ENCODE assay signal across 16 mouse cellular contexts in the genomic region with DNA sequence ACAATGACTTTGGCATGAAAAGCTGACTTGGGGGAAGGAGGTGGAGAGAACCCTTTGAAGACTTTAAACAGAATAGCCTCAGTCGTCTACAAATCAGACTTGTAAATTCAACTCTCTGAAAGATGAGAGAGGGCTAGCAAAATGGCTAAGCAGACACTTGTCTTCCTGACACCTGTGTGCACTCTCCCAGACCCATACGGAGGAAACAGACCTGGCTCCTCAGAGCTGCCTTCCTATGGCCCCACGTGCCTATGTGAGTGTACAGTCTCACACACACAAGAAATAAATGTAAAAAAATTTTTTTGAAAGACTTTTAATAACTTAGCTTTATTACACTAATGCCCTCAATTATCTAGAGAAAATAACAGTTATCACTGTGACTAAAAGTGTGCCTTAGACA. TPM values are rescaled to one million over a fixed set of nuclear protein-coding genes. Genes with fewer than 3 reads are reported as not detected.
DNase-seq lines count a peak whose midpoint lies in the region; ATAC-seq and TF ChIP-seq lines count a peak whose summit lies in the region.
"Had no signal": no experiment of that assay in that cellular context is flagged by ENCODE, and none has a peak within 500 bp of the region (broad histone marks: within the 10 kb centered on the region; RNA-seq: fewer than 3 reads in every experiment).

No protein-coding gene starts in this region.

- TF ChIP-seq CTCF in liver, postnatal 0 days (IDR thresholded peaks at IDR 0.05; ENCODE audit: low read depth), result no peak

- H3K9ac ChIP-seq in liver, embryonic 11.5 days (ENCODE audit: low read depth, low read length), result peak overlapping the region; percentile 55; the same call in 1 of the 2 replicates
- H3K9ac ChIP-seq in liver, postnatal 0 days (replicated peaks), result peak overlapping the region; percentile 33
- H3K9ac ChIP-seq: forebrain, postnatal 0 days; hindbrain, embryonic 13.5 days had no signal

- H3K27ac ChIP-seq in heart, embryonic 10.5 days, result peak overlapping the region; percentile 57
- peak overlapping the region; percentile 96 for H3K27ac ChIP-seq in liver, embryonic 11.5 days (ENCODE audit: low read depth, low read length)
- peak overlapping the region; percentile 69 for H3K27ac ChIP-seq in liver, postnatal 0 days (ENCODE audit: low read depth)
- H3K27ac ChIP-seq: hindbrain, embryonic 13.5 days; limb, embryonic 10.5 days had no signal

- no peaks in the 10 kb centered on the region for H3K9me3 ChIP-seq in heart, embryonic 10.5 days
- H3K9me3 ChIP-seq in liver, embryonic 11.5 days (ENCODE audit: control insufficient read depth, low read length), result no peaks in the 10 kb centered on the region
- no peaks in the 10 kb centered on the region for H3K9me3 ChIP-seq in liver, postnatal 0 days (ENCODE audit: low read length)
- H3K9me3 ChIP-seq: hindbrain, embryonic 13.5 days; limb, embryonic 10.5 days had no signal

- no peak for TF ChIP-seq EP300 in liver, postnatal 0 days (IDR thresholded peaks at IDR 0.05; ENCODE audit: low read depth)

- no peak overlapping the region for H3K4me3 ChIP-seq in heart, embryonic 10.5 days
- H3K4me3 ChIP-seq in liver, embryonic 11.5 days (ENCODE audit: low read depth, low read length), result no peak overlapping the region
- H3K4me3 ChIP-seq in liver, postnatal 0 days (ENCODE audit: low read depth, low read length), result no peak overlapping the region
- H3K4me3 ChIP-seq: hindbrain, embryonic 13.5 days; limb, embryonic 10.5 days had no signal

- no peaks in the 10 kb centered on the region for H3K36me3 ChIP-seq in heart, embryonic 10.5 days
- no peaks in the 10 kb centered on the region for H3K36me3 ChIP-seq in liver, embryonic 11.5 days (ENCODE audit: control insufficient read depth, insufficient read depth, low read length)
- H3K36me3 ChIP-seq in liver, postnatal 0 days (replicated peaks; ENCODE audit: insufficient read depth, low read length), result no peaks in the 10 kb centered on the region
- H3K36me3 ChIP-seq: hindbrain, embryonic 13.5 days; limb, embryonic 10.5 days had no signal

- ATAC-seq in liver, embryonic 11.5 days (replicated peaks; ENCODE audit: low FRiP score), result peak; percentile 50
- ATAC-seq in common myeloid progenitor, adult 5-6 weeks (replicated peaks; ENCODE audit: low read depth, poor library complexity, severe bottlenecking), result 0 out of 2 replicates have a peak, but pooled peaks have one; percentile 1
- 0 out of 2 replicates have a peak, but pooled peaks have one; percentile 11 for ATAC-seq in liver, postnatal 0 days
- ATAC-seq: activated CD4-positive, CD25-positive, alpha-beta regulatory T cell, adult 4 months; forebrain, postnatal 0 days had no signal

- WGBS in heart, embryonic 10.5 days, result 11% methylated on average over 3 of the region's 3 CpGs
- 19% methylated on average over 3 of the region's 3 CpGs for WGBS in liver, embryonic 11.5 days
- WGBS in liver, postnatal 0 days (ENCODE audit: insufficient replicate concordance), result 27% methylated on average over 3 of the region's 3 CpGs

- peak overlapping the region; percentile 58 for H3K4me2 ChIP-seq in liver, embryonic 11.5 days
- peak overlapping the region; percentile 55 for H3K4me2 ChIP-seq in liver, postnatal 0 days (ENCODE audit: low read depth, low read length)
- H3K4me2 ChIP-seq: hindbrain, embryonic 13.5 days had no signal

- no peak for DNase-seq in heart, embryonic 10.5 days (ENCODE audit: low spot score)
- DNase-seq in heart, postnatal 14 days, result no peak
- no peak for DNase-seq in liver, embryonic 11.5 days (ENCODE audit: low spot score)
- no peak for DNase-seq in liver
- no peak for DNase-seq in liver, postnatal 0 days
- no peak for DNase-seq in layer of hippocampus, adult 18-20 months (ENCODE audit: low spot score in 2 of 2)
- DNase-seq: adrenal gland, postnatal 36 days; forebrain, postnatal 0 days; gastrocnemius, postnatal 10 days; kidney, adult 2 months; kidney, postnatal 36 days; lung, postnatal 10 days had no signal

- H3K4me1 ChIP-seq in heart, embryonic 10.5 days, result peaks cover 53% of the 10 kb centered on the region
- peaks cover 71% of the 10 kb centered on the region for H3K4me1 ChIP-seq in liver, embryonic 11.5 days (replicated peaks; ENCODE audit: control insufficient read depth, insufficient read depth, low read length)
- H3K4me1 ChIP-seq in liver, postnatal 0 days (ENCODE audit: insufficient read depth), result peaks cover 48% of the 10 kb centered on the region

- intact Hi-C loops in heart, postnatal 14 days (cut with DNase I), result no loop called here

- H3K27me3 ChIP-seq in heart, embryonic 10.5 days (ENCODE audit: insufficient read depth, poor library complexity, severe bottlenecking), result no peaks in the 10 kb centered on the region
- H3K27me3 ChIP-seq in liver, embryonic 11.5 days (replicated peaks; ENCODE audit: control insufficient read depth, insufficient read depth, low read length), result no peaks in the 10 kb centered on the region
- H3K27me3 ChIP-seq in liver, postnatal 0 days (ENCODE audit: insufficient read depth, low read length), result no peaks in the 10 kb centered on the region
- H3K27me3 ChIP-seq: hindbrain, embryonic 13.5 days had no signal

RNA-seq across cellular contexts. Expression of gene Frs2, which starts 41.6 kb away (rescaled TPM):
- 20.0 and 23.0 TPM in 2 replicates for polyA plus RNA-seq in heart, embryonic 10.5 days (2016; fragmentation: Nextera tagmentation; extraction: Ambion mirVana)
- total RNA-seq in heart, postnatal 14 days (2021), result 10 to 100 TPM; 17.9 to 19.5 TPM
- 21.3 and 23.5 TPM in 2 replicates for polyA plus RNA-seq in liver, embryonic 11.5 days (2014; fragmentation: Nextera tagmentation; extraction: Ambion mirVana)
- 17.5 and 24.8 TPM in 2 replicates for total RNA-seq in common myeloid progenitor, adult 5-6 weeks (2017)
- 7.7 and 8.0 TPM in 2 replicates for polyA plus RNA-seq in liver, postnatal 0 days (2015; fragmentation: Nextera tagmentation; extraction: Ambion mirVana)
- 10 to 100 TPM; 38.3 to 43.6 TPM for total RNA-seq in layer of hippocampus, adult 18-20 months (2021)

RNA-seq across cellular contexts. Expression of gene Cct2, which starts 43.1 kb away (rescaled TPM):
- polyA plus RNA-seq in heart, embryonic 10.5 days (2016; fragmentation: Nextera tagmentation; extraction: Ambion mirVana), result 220 and 292 TPM in 2 replicates
- 100 to 1,000 TPM; 121 to 137 TPM for total RNA-seq in heart, postnatal 14 days (2021)
- 414 and 416 TPM in 2 replicates for polyA plus RNA-seq in liver, embryonic 11.5 days (2014; fragmentation: Nextera tagmentation; extraction: Ambion mirVana)
- total RNA-seq in common myeloid progenitor, adult 5-6 weeks (2017), result 664 and 671 TPM in 2 replicates
- polyA plus RNA-seq in liver, postnatal 0 days (2015; fragmentation: Nextera tagmentation; extraction: Ambion mirVana), result 101 and 105 TPM in 2 replicates
- 100 to 1,000 TPM; 174 to 178 TPM for total RNA-seq in layer of hippocampus, adult 18-20 months (2021)
